Mouse (Mus musculus) ES-E14 (cell line): Measurements from ENCODE around the gene Ccnjl. TPM values are rescaled to one million over a fixed set of nuclear protein-coding genes. Genes with fewer than 3 reads are reported as not detected.

Source experiments
- DNase-seq: peaks from one replicate; pipeline ENCODE4 v3.0.0-alpha.2; 2013; ENCODE audit warnings: low read depth, low spot score
- H3K27ac ChIP-seq: 2 replicates; pipeline ENCODE4 v1.5.1; 2012; ENCODE audit warnings: low read depth, mild to moderate bottlenecking, low read length, moderate library complexity, mixed read lengths; ENCODE audit not compliant: poor library complexity, insufficient read depth, severe bottlenecking
- H3K36me3 ChIP-seq: 2 replicates; pipeline ENCODE4 v1.6.1; 2012; ENCODE audit warnings: mild to moderate bottlenecking, low read length, moderate library complexity, mixed read lengths; ENCODE audit not compliant: control insufficient read depth, poor library complexity, insufficient read depth, severe bottlenecking
- H3K4me1 ChIP-seq, 2 experiments: fragments of 150-350 bp in 1 of 2; sonication (generic) in 1 of 2; 2 replicates each; pipeline ENCODE4 v1.6.1; 2012; ENCODE audit warnings: low read length in 2 of 2, mild to moderate bottlenecking in 1 of 2, mixed read lengths in 1 of 2; ENCODE audit not compliant: control insufficient read depth in 2 of 2, insufficient read depth in 2 of 2, poor library complexity in 1 of 2
- H3K4me3 ChIP-seq, 2 experiments: fragments of 150-350 bp in 1 of 2; sonication (generic) in 1 of 2; 2 replicates each; pipeline ENCODE4 v1.5.1; 2012; ENCODE audit warnings: low read length in 2 of 2, low read depth in 1 of 2, mild to moderate bottlenecking in 1 of 2, mixed read lengths in 1 of 2; ENCODE audit not compliant: insufficient read depth in 1 of 2, poor library complexity in 1 of 2, severe bottlenecking in 1 of 2
- H3K9ac ChIP-seq: 2 replicates; pipeline ENCODE4 v1.6.1; 2012; ENCODE audit warnings: low read depth, mild to moderate bottlenecking, low read length, mixed read lengths; ENCODE audit not compliant: poor library complexity, insufficient read depth, severe bottlenecking
- H3K9me3 ChIP-seq: fragments of 150-350 bp; sonication (generic); 2 replicates; pipeline ENCODE4 v1.6.1; 2012; ENCODE audit warnings: low read depth, mild to moderate bottlenecking, low read length; ENCODE audit not compliant: control insufficient read depth, insufficient read depth
- CHD2 ChIP-seq: IDR thresholded peaks from 2 replicates; pipeline ENCODE4 v1.6.1; 2014; ENCODE audit warnings: mild to moderate bottlenecking, low read depth, low read length, inconsistent platforms
- HCFC1 ChIP-seq: IDR thresholded peaks from 2 replicates; pipeline ENCODE4 v1.6.1; 2012; ENCODE audit warnings: low read length, inconsistent platforms, borderline replicate concordance; ENCODE audit not compliant: insufficient read depth
- MAFK ChIP-seq: IDR thresholded peaks from 2 replicates; pipeline ENCODE4 v1.6.1; 2014; ENCODE audit warnings: mild to moderate bottlenecking, low read depth, low read length, inconsistent platforms; ENCODE audit not compliant: insufficient read depth
- ZC3H11A ChIP-seq: IDR thresholded peaks from 2 replicates; pipeline ENCODE4 v1.6.1; 2012; ENCODE audit warnings: low read depth, mild to moderate bottlenecking, inconsistent platforms, low read length, borderline replicate concordance
- ZNF384 ChIP-seq: IDR thresholded peaks from 2 replicates; pipeline ENCODE4 v1.6.1; 2012; ENCODE audit warnings: low read depth, low read length, inconsistent platforms
- in situ Hi-C, 2 experiments: fragments of 600-800 bp; cut with MboI; formaldehyde crosslinking; loops; one replicate each; pipeline ENCODE4 v1.15.1; 2025; ENCODE audit warnings: low sequenced_read_pairs in 2 of 2, inconsistent platforms in 1 of 2; ENCODE audit not compliant: unreplicated experiment in 2 of 2
- total RNA-seq: library from RNA; depleted of rRNA; stranded (reverse); fragments of 300-350 nt; gene quantifications from 2 replicates; pipeline ENCODE4 v1.2.3, GENCODE M21; 2012

Ccnjl gene
- total RNA-seq, 1 experiment, result 1.0 TPM

DNA sequence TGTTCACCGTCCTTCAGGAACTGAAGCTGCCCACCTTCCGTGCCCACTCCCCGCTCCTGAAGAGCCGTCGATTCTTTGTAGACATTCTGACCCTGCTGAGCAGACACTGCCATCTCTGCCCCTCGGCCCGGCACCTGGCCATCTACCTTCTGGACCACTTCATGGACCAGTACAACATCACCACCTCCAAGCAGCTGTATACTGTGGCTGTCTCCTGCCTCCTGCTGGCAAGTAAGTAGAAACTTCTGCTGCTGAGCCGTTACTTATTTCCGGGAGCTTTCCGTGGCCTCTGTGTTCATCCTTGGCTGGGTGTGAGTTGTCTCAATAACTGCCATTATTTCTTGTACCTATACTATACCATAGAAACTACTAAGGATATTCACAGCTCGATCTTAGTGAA lies 28.0 kb downstream of the Ccnjl start:
- H3K4me1 ChIP-seq, result peaks cover 0 to 3% of the 10 kb centered on the region in 2 experiments; a peak in 1 of 4 replicates
- no peak for TF ChIP-seq ZC3H11A
- TF ChIP-seq MAFK, result no peak
- TF ChIP-seq CHD2, result no peak
- TF ChIP-seq ZNF384, result no peak
- no peak for TF ChIP-seq HCFC1
- in situ Hi-C loops, result no loop called here
- H3K4me3 ChIP-seq, result no peak overlapping the region
- H3K9ac ChIP-seq, result no peak overlapping the region
- no peak overlapping the region for H3K27ac ChIP-seq
- no peak for DNase-seq
- H3K36me3 ChIP-seq, result no peaks in the 10 kb centered on the region
- no peaks in the 10 kb centered on the region for H3K9me3 ChIP-seq

DNA sequence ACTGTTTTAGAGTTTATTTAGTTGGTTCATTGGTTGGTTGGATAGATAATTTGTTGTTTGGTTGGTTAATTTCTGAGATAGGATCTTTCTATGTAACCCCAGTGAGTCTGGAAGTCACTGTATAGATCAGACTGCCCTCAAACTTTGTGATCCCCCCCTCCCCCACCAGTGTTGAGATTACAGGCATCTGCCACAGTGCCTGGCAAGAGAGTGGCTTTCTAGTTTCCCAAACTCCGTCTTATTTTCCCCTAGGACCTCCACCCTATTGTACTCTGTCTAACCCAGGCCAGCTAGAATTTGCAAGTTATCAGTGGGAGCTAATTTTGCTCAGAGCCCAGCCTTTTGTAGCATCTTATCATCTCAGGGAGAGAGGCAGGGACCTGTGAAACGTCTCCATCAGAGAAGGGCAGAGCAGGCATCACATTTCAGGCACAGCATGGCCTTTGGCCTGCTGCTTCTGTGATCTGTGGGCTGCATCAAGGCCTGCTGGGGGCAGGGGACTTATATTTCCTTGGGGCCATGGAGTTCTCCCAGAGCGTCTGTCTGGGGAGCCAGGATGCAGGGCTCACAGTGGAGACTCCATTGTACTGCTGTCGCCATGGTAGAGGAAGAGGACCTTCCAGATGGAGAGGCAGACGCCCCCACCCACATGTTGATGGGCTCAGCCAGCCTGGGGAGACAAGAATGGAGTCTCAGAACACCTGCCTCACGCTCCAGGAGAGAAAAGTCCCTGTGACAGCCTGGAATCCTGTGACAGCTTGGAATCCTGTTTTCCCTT lies 31.1 kb downstream of the Ccnjl start:
- no peak overlapping the region for H3K4me3 ChIP-seq
- in situ Hi-C loops, result no loop called here
- H3K27ac ChIP-seq, result no peak overlapping the region
- no peak overlapping the region for H3K9ac ChIP-seq
- H3K9me3 ChIP-seq, result no peaks in the 10 kb centered on the region
- no peaks in the 10 kb centered on the region for H3K36me3 ChIP-seq
- H3K4me1 ChIP-seq, result peaks cover 0 to 5% of the 10 kb centered on the region in 2 experiments; a peak in 1 of 4 replicates
- TF ChIP-seq ZC3H11A (no peak), ZNF384 (no peak), CHD2 (no peak), MAFK (no peak), HCFC1 (no peak)
- no peak for DNase-seq

DNA sequence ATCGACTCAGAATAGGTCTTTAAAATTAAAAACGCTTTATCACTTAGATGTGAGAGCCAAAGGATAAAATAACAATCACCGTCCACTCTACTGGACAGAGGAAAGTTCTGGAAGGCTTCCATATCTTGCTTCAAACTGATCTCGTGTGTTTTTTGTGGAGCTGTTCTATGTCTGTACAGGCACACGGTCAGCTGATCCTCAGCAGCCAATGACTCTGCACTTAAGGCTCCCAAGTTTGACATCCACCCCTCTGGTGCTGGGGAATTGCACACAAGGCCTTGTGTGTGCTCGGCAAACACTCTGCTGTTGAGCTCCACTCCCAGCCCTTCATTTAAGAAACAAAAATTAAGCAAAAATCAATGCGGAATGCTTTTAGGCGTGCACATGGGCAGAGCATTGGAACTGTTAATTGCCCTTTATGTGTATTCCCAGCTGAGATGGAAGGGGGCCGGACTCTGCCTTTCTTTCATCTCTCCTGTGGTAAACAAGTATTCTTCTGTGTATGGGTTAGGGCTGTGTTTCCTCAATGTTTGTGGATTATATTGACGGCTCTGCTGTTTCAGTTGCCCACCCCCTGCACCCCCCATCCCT lies 35.2 kb downstream of the Ccnjl start:
- Histone ChIP-seq H3K4me3 (no peak overlapping the region), H3K27ac (no peak overlapping the region), H3K9ac (no peak overlapping the region), H3K36me3 (no peaks in the 10 kb centered on the region), H3K9me3 (no peaks in the 10 kb centered on the region), H3K4me1 (peaks cover 2 to 15% of the 10 kb centered on the region in 2 experiments; a peak in 2 of 4 replicates)
- no peak for DNase-seq
- TF ChIP-seq ZC3H11A, result no peak
- in situ Hi-C loops, result no loop called here

DNA sequence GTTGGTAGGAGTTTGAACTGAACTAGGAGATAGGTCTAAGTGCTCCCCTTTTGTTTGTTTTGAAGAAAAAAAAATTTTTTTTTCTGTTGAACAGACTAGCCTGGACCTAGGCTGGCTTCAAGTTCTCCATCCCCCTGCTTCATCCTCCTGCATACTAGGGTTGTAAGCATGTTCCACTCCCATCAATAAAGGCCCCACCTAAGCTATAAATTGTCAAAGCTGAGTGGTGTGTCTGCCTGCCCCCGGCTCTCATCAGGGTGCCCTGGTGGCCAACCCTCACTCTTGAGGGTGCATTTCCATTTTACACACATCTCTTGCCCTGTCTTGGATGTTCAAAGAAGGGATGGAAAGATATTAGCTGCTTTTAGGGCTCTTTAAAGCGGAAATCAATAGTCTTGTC lies 36.8 kb downstream of the Ccnjl start:
- no peak for TF ChIP-seq CHD2
- no peak for TF ChIP-seq HCFC1
- no peak for TF ChIP-seq MAFK
- TF ChIP-seq ZC3H11A, result no peak
- TF ChIP-seq ZNF384, result no peak
- no peak for DNase-seq
- in situ Hi-C loops, result no loop called here
- Histone ChIP-seq H3K4me1 (peaks cover 2 to 11% of the 10 kb centered on the region in 2 experiments; a peak in 2 of 4 replicates), H3K36me3 (no peaks in the 10 kb centered on the region), H3K27ac (no peak overlapping the region), H3K9ac (no peak overlapping the region), H3K9me3 (no peaks in the 10 kb centered on the region), H3K4me3 (no peak overlapping the region)

DNA sequence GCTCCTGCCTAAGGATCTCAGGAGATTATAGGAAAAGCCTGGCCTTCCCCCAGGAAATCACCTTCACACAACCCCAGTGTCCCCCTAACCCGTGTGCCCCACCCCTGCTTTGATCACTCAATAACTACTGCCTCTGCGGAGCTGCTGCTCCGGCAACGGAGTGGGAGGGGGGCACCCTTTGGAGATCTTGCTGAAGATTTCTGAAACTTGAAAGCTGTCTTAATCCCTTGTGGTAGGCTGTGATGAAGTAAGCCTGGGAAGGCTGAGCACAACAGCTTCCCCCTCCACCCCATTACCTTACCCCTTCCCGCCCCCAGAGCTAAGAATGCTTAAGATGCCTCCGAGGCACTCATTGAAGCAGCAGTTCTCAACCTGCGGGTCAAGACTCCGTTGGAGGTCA lies 37.3 kb downstream of the Ccnjl start:
- TF ChIP-seq CHD2 (no peak), ZNF384 (no peak), ZC3H11A (no peak), MAFK (no peak), HCFC1 (no peak)
- H3K27ac ChIP-seq, result no peak overlapping the region
- H3K36me3 ChIP-seq, result no peaks in the 10 kb centered on the region
- H3K9ac ChIP-seq, result no peak overlapping the region
- H3K9me3 ChIP-seq, result no peaks in the 10 kb centered on the region
- H3K4me3 ChIP-seq, result no peak overlapping the region
- H3K4me1 ChIP-seq, result peaks cover 5 to 11% of the 10 kb centered on the region in 2 experiments; a peak in 2 of 4 replicates
- no peak for DNase-seq
- in situ Hi-C loops, result no loop called here
